In the genomic region with DNA sequence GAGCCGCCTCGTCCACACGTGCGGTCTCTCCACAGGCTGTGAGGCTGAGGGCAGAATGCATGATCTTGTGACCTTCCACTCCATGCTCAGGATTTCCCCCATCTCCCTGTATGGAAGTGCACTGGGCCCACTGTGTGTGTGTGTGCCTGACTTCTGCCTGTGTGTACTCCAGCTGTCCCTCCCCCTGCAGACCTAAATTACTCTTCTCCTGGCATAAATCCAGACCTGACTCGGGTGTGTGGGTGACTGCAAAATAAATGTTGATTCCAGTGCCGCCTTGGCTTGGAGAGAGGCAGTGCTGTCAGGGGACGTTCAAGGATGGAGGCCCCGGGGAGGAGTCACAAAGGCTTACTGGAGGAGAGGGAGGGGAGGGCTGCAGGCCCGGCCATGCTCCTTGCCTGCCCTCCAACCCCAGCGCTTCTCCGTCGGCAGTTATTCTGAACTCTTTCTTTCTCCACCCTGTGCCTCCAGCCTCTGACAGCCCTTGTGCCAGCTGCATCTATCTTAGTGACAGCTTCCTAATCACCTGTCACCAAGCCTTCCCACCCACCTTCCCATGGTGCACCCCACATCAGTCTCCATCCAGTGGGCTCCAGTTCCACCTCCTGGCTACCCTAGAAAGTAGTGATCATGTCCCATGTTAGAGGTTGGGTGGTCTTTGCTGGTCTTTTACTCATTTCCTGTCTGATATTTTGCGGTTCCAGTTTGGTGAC, we compare ENCODE assay signal across 8 mouse cellular contexts. TPM values are rescaled to one million over a fixed set of nuclear protein-coding genes. Genes with fewer than 3 reads are reported as not detected.
DNase-seq lines count a peak whose midpoint lies in the region; ATAC-seq and TF ChIP-seq lines count a peak whose summit lies in the region.

No protein-coding gene starts in this region.

- DNase-seq in right cerebral cortex, adult 18-20 months: peak; percentile 80
- DNase-seq in right cerebral cortex, postnatal 14 days: no peak
- peak; percentile 82 for DNase-seq in hindbrain, postnatal 0 days (ENCODE audit: low spot score)
- peak; percentile 46 to 57 for DNase-seq in left cerebral cortex, postnatal 36 days (ENCODE audit: low spot score in 2 of 2)
- DNase-seq in cerebellum, postnatal 4 days (ENCODE audit: low spot score in 2 of 2): no peak
- DNase-seq in urinary bladder, postnatal 25 days (ENCODE audit: low spot score): no peak

- no peaks in the 10 kb centered on the region for H3K27me3 ChIP-seq in forebrain, embryonic 16.5 days (replicated peaks; ENCODE audit: control insufficient read depth, insufficient read depth, low read length)
- H3K27me3 ChIP-seq in hindbrain, postnatal 0 days (ENCODE audit: insufficient read depth, low read length): no peaks in the 10 kb centered on the region
- no peaks in the 10 kb centered on the region for H3K27me3 ChIP-seq in neural tube, embryonic 13.5 days

- 0 out of 2 replicates have a peak overlapping the region, but pooled peaks have one; percentile 18 for H3K4me2 ChIP-seq in forebrain, embryonic 16.5 days (ENCODE audit: low read length)
- H3K4me2 ChIP-seq in hindbrain, postnatal 0 days (ENCODE audit: low read depth, low read length): no peak overlapping the region
- H3K4me2 ChIP-seq in neural tube, embryonic 13.5 days: peak overlapping the region; percentile 18; the same call in 1 of the 2 replicates

- peaks cover 37% of the 10 kb centered on the region for H3K4me1 ChIP-seq in forebrain, embryonic 16.5 days (replicated peaks; ENCODE audit: control insufficient read depth, insufficient read depth, low read length)
- peaks cover 31% of the 10 kb centered on the region for H3K4me1 ChIP-seq in hindbrain, postnatal 0 days (ENCODE audit: insufficient read depth, low read length)
- peaks cover 72% of the 10 kb centered on the region for H3K4me1 ChIP-seq in neural tube, embryonic 13.5 days (replicated peaks)

- 15% methylated on average over 13 of the region's 13 CpGs for WGBS in forebrain, embryonic 16.5 days
- WGBS in hindbrain, postnatal 0 days: 8% methylated on average over 13 of the region's 13 CpGs
- WGBS in neural tube, embryonic 13.5 days: 8% methylated on average over 13 of the region's 13 CpGs

- H3K4me3 ChIP-seq in forebrain, embryonic 16.5 days (replicated peaks; ENCODE audit: low read length): no peak overlapping the region
- no peak overlapping the region for H3K4me3 ChIP-seq in hindbrain, postnatal 0 days (ENCODE audit: low read length)
- no peak overlapping the region for H3K4me3 ChIP-seq in neural tube, embryonic 13.5 days

- peak overlapping the region; percentile 55 for H3K27ac ChIP-seq in forebrain, embryonic 16.5 days (ENCODE audit: low read length)
- peak overlapping the region; percentile 68 for H3K27ac ChIP-seq in hindbrain, postnatal 0 days
- H3K27ac ChIP-seq in neural tube, embryonic 13.5 days (replicated peaks): peak overlapping the region; percentile 87

- peak; percentile 66 for ATAC-seq in forebrain, embryonic 16.5 days
- peak; percentile 76 for ATAC-seq in hindbrain, postnatal 0 days
- ATAC-seq in neural tube, embryonic 13.5 days (ENCODE audit: low read depth): peak; percentile 77

- TF ChIP-seq CTCF in hindbrain, postnatal 0 days (IDR thresholded peaks at IDR 0.05; ENCODE audit: low read depth): peak; percentile 16

- H3K36me3 ChIP-seq in forebrain, embryonic 16.5 days (ENCODE audit: control insufficient read depth, insufficient read depth): no peaks in the 10 kb centered on the region
- no peaks in the 10 kb centered on the region for H3K36me3 ChIP-seq in hindbrain, postnatal 0 days (ENCODE audit: insufficient read depth, low read length)
- no peaks in the 10 kb centered on the region for H3K36me3 ChIP-seq in neural tube, embryonic 13.5 days

- peak overlapping the region; percentile 32; the same call in 1 of the 2 replicates for H3K9ac ChIP-seq in forebrain, embryonic 16.5 days (replicated peaks; ENCODE audit: low read depth, low read length)
- H3K9ac ChIP-seq in hindbrain, postnatal 0 days (replicated peaks; ENCODE audit: low read length): peak overlapping the region; percentile 28; the same call in 1 of the 2 replicates
- H3K9ac ChIP-seq in neural tube, embryonic 13.5 days: peak overlapping the region; percentile 52; the same call in 1 of the 2 replicates

- intact Hi-C loops in left cerebral cortex, postnatal 36 days (cut with DNase I): no loop called here

- H3K9me3 ChIP-seq in forebrain, embryonic 16.5 days (ENCODE audit: control insufficient read depth, low read length): no peaks in the 10 kb centered on the region
- no peaks in the 10 kb centered on the region for H3K9me3 ChIP-seq in hindbrain, postnatal 0 days (ENCODE audit: low read length)
- no peaks in the 10 kb centered on the region for H3K9me3 ChIP-seq in neural tube, embryonic 13.5 days

RNA-seq across cellular contexts. Expression of a gene that starts 45.2 kb away (rescaled TPM):
- polyA plus RNA-seq in forebrain, embryonic 16.5 days (2015; fragmentation: Nextera tagmentation; extraction: Ambion mirVana): 18.7 and 19.6 TPM in 2 replicates
- 25.8 and 29.7 TPM in 2 replicates for total RNA-seq in hindbrain, postnatal 0 days (2014; rRNA removed)
- polyA plus RNA-seq in hindbrain, postnatal 0 days (2015; fragmentation: Nextera tagmentation; extraction: Ambion mirVana): 8.4 and 10.3 TPM in 2 replicates
- total RNA-seq in left cerebral cortex, postnatal 36 days (2021): 10 to 100 TPM; 18.4 to 20.2 TPM
- 15.0 and 18.9 TPM in 2 replicates for polyA plus RNA-seq in neural tube, embryonic 13.5 days (2015; fragmentation: Nextera tagmentation; extraction: Ambion mirVana)

RNA-seq across cellular contexts. Expression of a gene that starts 45.4 kb away (rescaled TPM):
- 286 and 298 TPM in 2 replicates for polyA plus RNA-seq in forebrain, embryonic 16.5 days (2015; fragmentation: Nextera tagmentation; extraction: Ambion mirVana)
- total RNA-seq in hindbrain, postnatal 0 days (2014; rRNA removed): 126 and 161 TPM in 2 replicates
- 152 and 158 TPM in 2 replicates for polyA plus RNA-seq in hindbrain, postnatal 0 days (2015; fragmentation: Nextera tagmentation; extraction: Ambion mirVana)
- total RNA-seq in left cerebral cortex, postnatal 36 days (2021): 10 to 100 TPM; 52.2 to 55.6 TPM
- 217 and 273 TPM in 2 replicates for polyA plus RNA-seq in neural tube, embryonic 13.5 days (2015; fragmentation: Nextera tagmentation; extraction: Ambion mirVana)

Comparison
In these comparisons a context has a peak if more than half of its experiments do, and no peak if none do; other contexts are left out.
1. DNase-seq: peak in right cerebral cortex, adult 18-20 months (single experiment), hindbrain, postnatal 0 days (single experiment) and left cerebral cortex, postnatal 36 days (2 of 2); none in right cerebral cortex, postnatal 14 days (single experiment), cerebellum, postnatal 4 days (0 of 2) and urinary bladder, postnatal 25 days (single experiment).
2. Peak in every context shown above with its lines, with median percentiles within 50 percentile points of each other: ATAC-seq, H3K27ac ChIP-seq and H3K9ac ChIP-seq.